Mouse (Mus musculus): Measurements from ENCODE around the gene Reep1. TPM values are rescaled to one million over a fixed set of nuclear protein-coding genes. Genes with fewer than 3 reads are reported as not detected.

Reep1 gene
- polyA plus RNA-seq, 1 experiment = 82.1 TPM

- Histone ChIP-seq H3K4me3 (replicated peaks; ENCODE audit: insufficient read depth, low read depth, low read length) (peak overlapping the region; percentile 90), H3K27me3 (ENCODE audit: control insufficient read depth, insufficient read depth, low read length) (no peaks in the 10 kb centered on the region), H3K27ac (ENCODE audit: insufficient read depth, low read length) (peak overlapping the region; percentile 91; the same call in 1 of the 2 replicates), H3K4me1 (ENCODE audit: control insufficient read depth, insufficient read depth, low read length) (peaks cover 12% of the 10 kb centered on the region; the same call in 1 of the 2 replicates)
- TF ChIP-seq POLR2A (IDR thresholded peaks at IDR 0.05; ENCODE audit: borderline replicate concordance, insufficient read depth, low read length) = no peak
- TF ChIP-seq CTCF (IDR thresholded peaks at IDR 0.05; ENCODE audit: borderline replicate concordance, insufficient read depth, low read depth, low read length) = no peak
- peak in 1 of 2 experiments; percentile 37 for DNase-seq
- WGBS = 0% methylated on average over 3 of the region's 3 CpGs
Observed at GRCm38 (mm10) chr6:71708528-71708927, 1.2 kb downstream of the Reep1 start.

GRCm38 (mm10) chr6:71710323-71710722 is 3.0 kb downstream of the Reep1 start:
- 90% methylated on average over 3 of the region's 3 CpGs for WGBS
- Histone ChIP-seq H3K4me1 (ENCODE audit: control insufficient read depth, insufficient read depth, low read length) (peaks cover 12% of the 10 kb centered on the region; the same call in 1 of the 2 replicates), H3K27ac (ENCODE audit: insufficient read depth, low read length) (no peak overlapping the region), H3K27me3 (ENCODE audit: control insufficient read depth, insufficient read depth, low read length) (no peaks in the 10 kb centered on the region), H3K4me3 (replicated peaks; ENCODE audit: insufficient read depth, low read depth, low read length) (no peak overlapping the region)
- TF ChIP-seq CTCF (IDR thresholded peaks at IDR 0.05; ENCODE audit: borderline replicate concordance, insufficient read depth, low read depth, low read length) = no peak
- TF ChIP-seq POLR2A (IDR thresholded peaks at IDR 0.05; ENCODE audit: borderline replicate concordance, insufficient read depth, low read length) = no peak
- DNase-seq = no peak

- peak in 1 of 2 experiments; percentile 29 for DNase-seq
- peaks cover 12% of the 10 kb centered on the region; the same call in 1 of the 2 replicates for H3K4me1 ChIP-seq (ENCODE audit: control insufficient read depth, insufficient read depth, low read length)
- H3K4me3 ChIP-seq (replicated peaks; ENCODE audit: insufficient read depth, low read depth, low read length) = no peak overlapping the region
- no peaks in the 10 kb centered on the region for H3K27me3 ChIP-seq (ENCODE audit: control insufficient read depth, insufficient read depth, low read length)
- WGBS = 39% methylated on average over 5 of the region's 5 CpGs
- no peak overlapping the region for H3K27ac ChIP-seq (ENCODE audit: insufficient read depth, low read length)
- TF ChIP-seq POLR2A (IDR thresholded peaks at IDR 0.05; ENCODE audit: borderline replicate concordance, insufficient read depth, low read length) = no peak
- no peak for TF ChIP-seq CTCF (IDR thresholded peaks at IDR 0.05; ENCODE audit: borderline replicate concordance, insufficient read depth, low read depth, low read length)
Observed at GRCm38 (mm10) chr6:71711201-71711600, 3.8 kb downstream of the Reep1 start.

- TF ChIP-seq CTCF (IDR thresholded peaks at IDR 0.05; ENCODE audit: borderline replicate concordance, insufficient read depth, low read depth, low read length) = no peak
- TF ChIP-seq POLR2A (IDR thresholded peaks at IDR 0.05; ENCODE audit: borderline replicate concordance, insufficient read depth, low read length) = no peak
- H3K27ac ChIP-seq (ENCODE audit: insufficient read depth, low read length) = no peak overlapping the region
- 83% methylated on average over 2 of the region's 2 CpGs for WGBS
- H3K27me3 ChIP-seq (ENCODE audit: control insufficient read depth, insufficient read depth, low read length) = no peaks in the 10 kb centered on the region
- H3K4me1 ChIP-seq (ENCODE audit: control insufficient read depth, insufficient read depth, low read length) = peaks cover 12% of the 10 kb centered on the region; the same call in 1 of the 2 replicates
- no peak for DNase-seq
- H3K4me3 ChIP-seq (replicated peaks; ENCODE audit: insufficient read depth, low read depth, low read length) = no peak overlapping the region
Observed at GRCm38 (mm10) chr6:71713532-71713931, 6.2 kb downstream of the Reep1 start.

- no peak for DNase-seq
- 67% methylated on average over 5 of the region's 5 CpGs for WGBS
Observed at GRCm38 (mm10) chr6:71715006-71715405, 7.6 kb downstream of the Reep1 start.

GRCm38 (mm10) chr6:71716434-71716833 is 9.1 kb downstream of the Reep1 start:
- H3K27ac ChIP-seq (ENCODE audit: insufficient read depth, low read length) = no peak overlapping the region
- no peak for TF ChIP-seq CTCF (IDR thresholded peaks at IDR 0.05; ENCODE audit: borderline replicate concordance, insufficient read depth, low read depth, low read length)
- WGBS = 94% methylated on average over 5 of the region's 5 CpGs
- no peaks in the 10 kb centered on the region for H3K27me3 ChIP-seq (ENCODE audit: control insufficient read depth, insufficient read depth, low read length)
- peaks cover 5% of the 10 kb centered on the region; the same call in 1 of the 2 replicates for H3K4me1 ChIP-seq (ENCODE audit: control insufficient read depth, insufficient read depth, low read length)
- DNase-seq = no peak
- H3K4me3 ChIP-seq (replicated peaks; ENCODE audit: insufficient read depth, low read depth, low read length) = no peak overlapping the region

More at GRCm38 (mm10) chr6:71715006-71715405, 7.6 kb downstream of the Reep1 start:
- no peak overlapping the region for H3K27ac ChIP-seq (ENCODE audit: insufficient read depth, low read length)
- no peak overlapping the region for H3K4me3 ChIP-seq (replicated peaks; ENCODE audit: insufficient read depth, low read depth, low read length)
- TF ChIP-seq CTCF (IDR thresholded peaks at IDR 0.05; ENCODE audit: borderline replicate concordance, insufficient read depth, low read depth, low read length) = no peak
- TF ChIP-seq POLR2A (IDR thresholded peaks at IDR 0.05; ENCODE audit: borderline replicate concordance, insufficient read depth, low read length) = no peak
- peaks cover 12% of the 10 kb centered on the region; the same call in 1 of the 2 replicates for H3K4me1 ChIP-seq (ENCODE audit: control insufficient read depth, insufficient read depth, low read length)
- H3K27me3 ChIP-seq (ENCODE audit: control insufficient read depth, insufficient read depth, low read length) = no peaks in the 10 kb centered on the region

GRCm38 (mm10) chr6:71718322-71718721 is 11.0 kb downstream of the Reep1 start:
- TF ChIP-seq POLR2A (IDR thresholded peaks at IDR 0.05; ENCODE audit: borderline replicate concordance, insufficient read depth, low read length) (no peak), CTCF (IDR thresholded peaks at IDR 0.05; ENCODE audit: borderline replicate concordance, insufficient read depth, low read depth, low read length) (no peak)
- Histone ChIP-seq H3K27me3 (ENCODE audit: control insufficient read depth, insufficient read depth, low read length) (no peaks in the 10 kb centered on the region), H3K4me1 (ENCODE audit: control insufficient read depth, insufficient read depth, low read length) (peaks cover 9% of the 10 kb centered on the region), H3K4me3 (replicated peaks; ENCODE audit: insufficient read depth, low read depth, low read length) (no peak overlapping the region), H3K27ac (ENCODE audit: insufficient read depth, low read length) (no peak overlapping the region)
- WGBS = 75% methylated on average over 2 of the region's 2 CpGs
- no peak for DNase-seq

- TF ChIP-seq CTCF (IDR thresholded peaks at IDR 0.05; ENCODE audit: borderline replicate concordance, insufficient read depth, low read depth, low read length) (no peak), POLR2A (IDR thresholded peaks at IDR 0.05; ENCODE audit: borderline replicate concordance, insufficient read depth, low read length) (no peak)
- no peaks in the 10 kb centered on the region for H3K27me3 ChIP-seq (ENCODE audit: control insufficient read depth, insufficient read depth, low read length)
- no peak overlapping the region for H3K27ac ChIP-seq (ENCODE audit: insufficient read depth, low read length)
- H3K4me3 ChIP-seq (replicated peaks; ENCODE audit: insufficient read depth, low read depth, low read length) = no peak overlapping the region
- H3K4me1 ChIP-seq (ENCODE audit: control insufficient read depth, insufficient read depth, low read length) = peaks cover 13% of the 10 kb centered on the region
- DNase-seq = no peak
- WGBS = 88% methylated on average over 4 of the region's 4 CpGs
Observed at GRCm38 (mm10) chr6:71719302-71719701, 11.9 kb downstream of the Reep1 start.

All from cerebellum, adult 2 months (tissue).